ENCODE assay signal across 8 mouse cellular contexts in genomic region chr19:12501370-12502347, GRCm38 (mm10). TPM values are rescaled to one million over a fixed set of nuclear protein-coding genes. Genes with fewer than 3 reads are reported as not detected.
DNase-seq lines count a peak whose midpoint lies in the region; ATAC-seq and TF ChIP-seq lines count a peak whose summit lies in the region.

Dtx4 (minus strand) TSS chr19:12501454.

- peak within 1 kb of the TSS; percentile 81 for H3K9ac ChIP-seq in MEL (ENCODE audit: control insufficient read depth, low read depth, low read length, poor library complexity, severe bottlenecking)
- peak within 1 kb of the TSS; percentile 96 for H3K9ac ChIP-seq in lung, embryonic 16.5 days (ENCODE audit: low read length)

- peak in 1 of 2 experiments; percentile 51; a peak in 1 of 4 replicates for TF ChIP-seq EP300 in MEL (IDR thresholded peaks at IDR 0.05; ENCODE audit: low read depth in 1 of 2, low read length in 2 of 2)

- under 1% methylated on average over 80 of the region's 80 CpGs for WGBS in cerebellum, adult 2 months
- WGBS in lung, embryonic 16.5 days, result under 1% methylated on average over 69 of the region's 80 CpGs

- peak within 1 kb of the TSS; percentile 92 for H3K4me2 ChIP-seq in lung, embryonic 16.5 days (ENCODE audit: low read depth, low read length)

- peak within 1 kb of the TSS; percentile 60 to 84 for H3K4me3 ChIP-seq in MEL (ENCODE audit: control insufficient read depth in 1 of 2, insufficient read depth in 1 of 2, low read depth in 2 of 2, low read length in 2 of 2)
- H3K4me3 ChIP-seq in cerebellum, adult 2 months (replicated peaks; ENCODE audit: insufficient read depth, low read depth, low read length), result peak within 1 kb of the TSS; percentile 69
- H3K4me3 ChIP-seq in lung, embryonic 16.5 days (ENCODE audit: low read length), result peak within 1 kb of the TSS; percentile 87

- DNase-seq in MEL (ENCODE audit: low read depth, low spot score), result peak; percentile 96
- DNase-seq in cerebellum, adult 2 months, result peak; percentile 92 to 95
- DNase-seq in forelimb bud, embryonic 11.5 days (ENCODE audit: low read depth, low spot score), result peak; percentile 92
- peak; percentile 97 for DNase-seq in layer of hippocampus, adult 9-10 months (ENCODE audit: low spot score)
- DNase-seq in ovary, postnatal 10 days (ENCODE audit: low spot score), result peak; percentile 87
- DNase-seq in thymus, postnatal 10 days (ENCODE audit: low spot score in 2 of 2), result peak; percentile 81 to 91

- H3K4me1 ChIP-seq in MEL (ENCODE audit: control insufficient read depth in 1 of 2, insufficient read depth in 2 of 2, low read length in 2 of 2), result peaks cover 3 to 4% of the 10 kb centered on the region in 2 experiments; a peak in 2 of 4 replicates
- no peaks in the 10 kb centered on the region for H3K4me1 ChIP-seq in cerebellum, adult 2 months (ENCODE audit: control insufficient read depth, insufficient read depth, low read length)
- H3K4me1 ChIP-seq in lung, embryonic 16.5 days (replicated peaks; ENCODE audit: control insufficient read depth, insufficient read depth, low read length), result peaks cover 13% of the 10 kb centered on the region; the same call in 1 of the 2 replicates

- peak within 1 kb of the TSS; percentile 54 for H3K27ac ChIP-seq in MEL (ENCODE audit: control insufficient read depth, low read depth, low read length)
- peak within 1 kb of the TSS; percentile 30 for H3K27ac ChIP-seq in cerebellum, adult 2 months (ENCODE audit: insufficient read depth, low read length)
- H3K27ac ChIP-seq in lung, embryonic 16.5 days (ENCODE audit: low read length), result peak within 1 kb of the TSS; percentile 93

- no peaks in the 10 kb centered on the region for H3K27me3 ChIP-seq in MEL (ENCODE audit: control insufficient read depth in 1 of 2, insufficient read depth in 2 of 2, low read length in 2 of 2)
- H3K27me3 ChIP-seq in cerebellum, adult 2 months (ENCODE audit: control insufficient read depth, insufficient read depth, low read length), result no peaks in the 10 kb centered on the region
- no peaks in the 10 kb centered on the region for H3K27me3 ChIP-seq in lung, embryonic 16.5 days (ENCODE audit: control insufficient read depth, insufficient read depth, low read depth, low read length)

- peak in 1 of 2 experiments; percentile 32; a peak in 1 of 4 replicates for TF ChIP-seq POLR2A in MEL (IDR thresholded peaks at IDR 0.05; ENCODE audit: control insufficient read depth in 1 of 2, insufficient read depth in 1 of 2, low read depth in 1 of 2, low read length in 2 of 2, poor library complexity in 1 of 2)
- peak; percentile 50; the same call in 1 of the 2 replicates for TF ChIP-seq POLR2A in cerebellum, adult 2 months (IDR thresholded peaks at IDR 0.05; ENCODE audit: borderline replicate concordance, insufficient read depth, low read length)

- no peaks in the 10 kb centered on the region for H3K9me3 ChIP-seq in MEL (replicated peaks; ENCODE audit: insufficient read depth, low read length)
- no peaks in the 10 kb centered on the region for H3K9me3 ChIP-seq in lung, embryonic 16.5 days (ENCODE audit: control insufficient read depth, low read length)

- H3K79me2 ChIP-seq in MEL (ENCODE audit: control insufficient read depth, insufficient read depth, low read length, poor library complexity), result peaks cover 4% of the 10 kb centered on the region; the same call in 1 of the 2 replicates

- ATAC-seq in hematopoietic stem cell, adult 5-6 weeks (replicated peaks in 1 of 2; ENCODE audit: insufficient read depth in 1 of 2, low FRiP score in 2 of 2, low TSS enrichment in 1 of 2, low read depth in 1 of 2, poor library complexity in 2 of 2, severe bottlenecking in 2 of 2), result peak; percentile 96 to 99
- peak; percentile 93 for ATAC-seq in lung, embryonic 16.5 days (ENCODE audit: low read depth)

- TF ChIP-seq RAD21 in MEL (IDR thresholded peaks at IDR 0.05; ENCODE audit: low read depth, low read length), result peak; percentile 74

- peak; percentile 73 to 87 (median 79) for TF ChIP-seq CTCF in MEL (IDR thresholded peaks at IDR 0.05 in 2 of 3, conservative IDR thresholded peaks at IDR 0.05 in 1 of 3; ENCODE audit: control insufficient read depth in 1 of 3, insufficient read depth in 1 of 3, low read depth in 2 of 3, low read length in 3 of 3, poor library complexity in 1 of 3, severe bottlenecking in 1 of 3)
- TF ChIP-seq CTCF in cerebellum, adult 2 months (IDR thresholded peaks at IDR 0.05; ENCODE audit: borderline replicate concordance, insufficient read depth, low read depth, low read length), result peak; percentile 93

- H3K36me3 ChIP-seq in MEL (ENCODE audit: control insufficient read depth in 1 of 2, insufficient read depth in 2 of 2, low read length in 2 of 2), result no peaks in the 10 kb centered on the region; a peak in 1 of 4 replicates
- no peaks in the 10 kb centered on the region for H3K36me3 ChIP-seq in lung, embryonic 16.5 days (ENCODE audit: control insufficient read depth, insufficient read depth, low read length)

TF ChIP-seq in MEL, 35 proteins besides CTCF, POLR2A, EP300 and RAD21:
- no peak for TF ChIP-seq GATA1 (IDR thresholded peaks at IDR 0.05; ENCODE audit: low read depth, low read length)
- TF ChIP-seq UBTF (IDR thresholded peaks at IDR 0.05; ENCODE audit: borderline replicate concordance, insufficient read depth, low read depth, low read length), result no peak
- TF ChIP-seq MAFK (IDR thresholded peaks at IDR 0.05; ENCODE audit: borderline replicate concordance, low read depth, low read length), result no peak
- peak; percentile 33; the same call in 1 of the 2 replicates for TF ChIP-seq MXI1 (IDR thresholded peaks at IDR 0.05; ENCODE audit: low read depth, low read length)
- TF ChIP-seq SIN3A (IDR thresholded peaks at IDR 0.05; ENCODE audit: low read length), result peak; percentile 58; the same call in 1 of the 2 replicates
- TF ChIP-seq ETS1 (IDR thresholded peaks at IDR 0.05; ENCODE audit: low read depth, low read length), result 0 out of 2 replicates have a peak, but pooled peaks have one; percentile 34
- TF ChIP-seq NRF1 (IDR thresholded peaks at IDR 0.05; ENCODE audit: insufficient read depth, low read depth, low read length, poor library complexity, severe bottlenecking), result 0 out of 2 replicates have a peak, but pooled peaks have one; percentile 2
- TF ChIP-seq TCF12 (IDR thresholded peaks at IDR 0.05; ENCODE audit: low read depth, low read length), result 0 out of 2 replicates have a peak, but pooled peaks have one; percentile 4
- peak; percentile 29; the same call in 1 of the 2 replicates for TF ChIP-seq MAX (IDR thresholded peaks at IDR 0.05; ENCODE audit: low read length)
- peak; percentile 21; the same call in 1 of the 2 replicates for TF ChIP-seq POLR2AphosphoS2 (IDR thresholded peaks at IDR 0.05; ENCODE audit: low read length)
- TF ChIP-seq MAZ (IDR thresholded peaks at IDR 0.05; ENCODE audit: low read depth, low read length), result peak; percentile 68; the same call in 1 of the 2 replicates
- peak; percentile 96; the same call in 1 of the 2 replicates for TF ChIP-seq JUND (IDR thresholded peaks at IDR 0.05; ENCODE audit: low read depth, low read length)
- TF ChIP-seq ZC3H11A (IDR thresholded peaks at IDR 0.05; ENCODE audit: low read depth, low read length), result peak; percentile 43; the same call in 1 of the 2 replicates
- no peak for TF ChIP-seq BHLHE40 (IDR thresholded peaks at IDR 0.05; ENCODE audit: borderline replicate concordance, low read depth, low read length)
- no peak for TF ChIP-seq USF1 (IDR thresholded peaks at IDR 0.05; ENCODE audit: low read depth, low read length)
- no peak for TF ChIP-seq RCOR1 (IDR thresholded peaks at IDR 0.05; ENCODE audit: low read depth, low read length)
- TF ChIP-seq MYC (IDR thresholded peaks at IDR 0.05; ENCODE audit: low read depth, low read length), result no peak
- peak; percentile 74 for TF ChIP-seq SMC3 (IDR thresholded peaks at IDR 0.05; ENCODE audit: low read depth, low read length)

RNA-seq across cellular contexts. Expression of gene Dtx4, which starts in this region (rescaled TPM):
- total RNA-seq in MEL (2012; rRNA removed), result 2.2 and 3.6 TPM in 2 replicates
- 1 to 10 TPM in 1 of 2 experiments, not detected in 1; 8.8 TPM for polyA plus RNA-seq in MEL (2012; ENCODE audit: insufficient read depth in 1 of 2, insufficient read length in 2 of 2, low read depth in 1 of 2, low replicate concordance in 2 of 2, missing spikeins in 1 of 2)
- 11.4 and 11.5 TPM in 2 replicates for polyA plus RNA-seq in cerebellum, adult 2 months (2012; rRNA removed)
- 5.3 and 8.2 TPM in 2 replicates for total RNA-seq in hematopoietic stem cell, adult 5-6 weeks (2017)
- 16.0 and 16.5 TPM in 2 replicates for polyA plus RNA-seq in lung, embryonic 16.5 days (2015; fragmentation: Nextera tagmentation; extraction: Ambion mirVana)

Comparison
In these comparisons a context has a peak if more than half of its experiments do, and no peak if none do; other contexts are left out.
1. Peak in every context shown above with its lines: DNase-seq, ATAC-seq, H3K4me3 ChIP-seq and H3K27ac ChIP-seq.
2. H3K27ac ChIP-seq: peak in every context shown above with its lines; median percentile 93 in lung, embryonic 16.5 days; 54 in MEL; 30 in cerebellum, adult 2 months.